Mouse (Mus musculus) 416B (cell line): ENCODE results near the gene Cemip2.

ENCODE experiments used
- DNase-seq: peaks from one replicate; pipeline ENCODE4 v3.0.0; 2011; ENCODE audit warnings: low read depth

Cemip2 gene

GRCm38 (mm10) chr19:21778147-21778917 is at the start of gene Cemip2:
Gene Cemip2 (plus strand): TSS chr19:21778342.
- DNase-seq: peak; percentile 94

GRCm38 (mm10) chr19:21728342-21728741 is 49.8 kb upstream of the Cemip2 start:
- no peak for DNase-seq

GRCm38 (mm10) chr19:21731887-21732286 is 46.3 kb upstream of the Cemip2 start:
- DNase-seq: no peak

- no peak for DNase-seq
Observed at GRCm38 (mm10) chr19:21733176-21733575, 45.0 kb upstream of the Cemip2 start.

GRCm38 (mm10) chr19:21734112-21734511 is 44.0 kb upstream of the Cemip2 start:
- peak; percentile 38 for DNase-seq

GRCm38 (mm10) chr19:21737446-21737845 is 40.7 kb upstream of the Cemip2 start:
- peak; percentile 99 for DNase-seq

GRCm38 (mm10) chr19:21737881-21738590 is 40.1 kb upstream of the Cemip2 start:
- DNase-seq: peak; percentile 94

- DNase-seq: peak; percentile 71
Observed at GRCm38 (mm10) chr19:21738591-21739280, 39.4 kb upstream of the Cemip2 start.

GRCm38 (mm10) chr19:21742138-21742537 is 36.0 kb upstream of the Cemip2 start:
- DNase-seq: no peak

- DNase-seq: no peak
Observed at GRCm38 (mm10) chr19:21745586-21745985, 32.6 kb upstream of the Cemip2 start.

- DNase-seq: peak; percentile 84
Observed at GRCm38 (mm10) chr19:21747356-21747755, 30.8 kb upstream of the Cemip2 start.

GRCm38 (mm10) chr19:21750154-21750553 is 28.0 kb upstream of the Cemip2 start:
- no peak for DNase-seq

- no peak for DNase-seq
Observed at GRCm38 (mm10) chr19:21761676-21762075, 16.5 kb upstream of the Cemip2 start.

GRCm38 (mm10) chr19:21764013-21764412 is 14.1 kb upstream of the Cemip2 start:
- peak; percentile 70 for DNase-seq

- DNase-seq: no peak
Observed at GRCm38 (mm10) chr19:21764738-21765137, 13.4 kb upstream of the Cemip2 start.

GRCm38 (mm10) chr19:21767500-21768045 is 10.6 kb upstream of the Cemip2 start:
- DNase-seq: no peak

- no peak for DNase-seq
Observed at GRCm38 (mm10) chr19:21769796-21770195, 8.3 kb upstream of the Cemip2 start.

GRCm38 (mm10) chr19:21771586-21771985 is 6.6 kb upstream of the Cemip2 start:
- DNase-seq: no peak

- peak; percentile 33 for DNase-seq
Observed at GRCm38 (mm10) chr19:21773621-21774020, 4.5 kb upstream of the Cemip2 start.

- DNase-seq: no peak
Observed at GRCm38 (mm10) chr19:21775629-21776028, 2.5 kb upstream of the Cemip2 start.

GRCm38 (mm10) chr19:21776671-21777070 is 1.5 kb upstream of the Cemip2 start:
- DNase-seq: no peak

- peak; percentile 88 for DNase-seq
Observed at GRCm38 (mm10) chr19:21777171-21777731, 891 bp upstream of the Cemip2 start.
